9 mouse cellular contexts compared by ENCODE assay signal in the genomic region with DNA sequence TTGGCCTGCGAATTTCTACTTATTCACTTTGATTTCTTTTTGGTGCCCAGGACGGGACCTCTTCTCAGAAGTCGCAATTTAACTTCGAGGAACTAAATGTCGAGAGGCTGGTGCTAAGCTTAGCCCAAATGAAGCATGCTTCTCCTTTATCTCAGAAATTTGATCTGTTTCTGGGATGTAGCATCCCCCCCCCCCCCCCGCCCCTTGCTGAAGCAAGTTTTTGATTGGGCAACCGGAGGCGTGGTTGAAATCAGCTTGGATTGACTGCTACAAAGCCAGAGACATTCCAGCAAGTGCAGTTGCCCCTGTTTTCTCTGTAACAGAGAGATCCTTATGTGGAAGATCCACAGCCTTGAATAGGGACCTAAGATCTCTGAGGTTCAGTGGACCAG. TPM values are rescaled to one million over a fixed set of nuclear protein-coding genes. Genes with fewer than 3 reads are reported as not detected.
A peak's percentile ranks its signal among the peaks of the same experiment; 100 is the strongest.
DNase-seq lines count a peak whose midpoint lies in the region; ATAC-seq and TF ChIP-seq lines count a peak whose summit lies in the region.
"Had no signal": no experiment of that assay in that cellular context is flagged by ENCODE, and none has a peak within 500 bp of the region (broad histone marks: within the 10 kb centered on the region; RNA-seq: fewer than 3 reads in every experiment).

No protein-coding gene starts in this region.

- no peaks in the 10 kb centered on the region for H3K27me3 ChIP-seq in testis, adult 2 months (ENCODE audit: control insufficient read depth, insufficient read depth, low read length)
- H3K27me3 ChIP-seq in forebrain, embryonic 16.5 days (replicated peaks; ENCODE audit: control insufficient read depth, insufficient read depth, low read length) = no peaks in the 10 kb centered on the region
- no peaks in the 10 kb centered on the region for H3K27me3 ChIP-seq in liver, postnatal 0 days (ENCODE audit: insufficient read depth, low read length)

- H3K4me3 ChIP-seq in testis, adult 2 months (ENCODE audit: control insufficient read depth, low read depth, low read length) = peak overlapping the region; percentile 48
- no peak overlapping the region for H3K4me3 ChIP-seq in forebrain, embryonic 16.5 days (replicated peaks; ENCODE audit: low read length)
- H3K4me3 ChIP-seq in liver, postnatal 0 days (ENCODE audit: low read depth, low read length) = no peak overlapping the region
- H3K4me3 ChIP-seq: myocyte had no signal

- no peak for TF ChIP-seq CTCF in testis, adult 2 months (IDR thresholded peaks at IDR 0.05; ENCODE audit: control insufficient read depth, insufficient read depth, insufficient replicate concordance, low read depth, low read length)
- no peak for TF ChIP-seq CTCF in liver, postnatal 0 days (IDR thresholded peaks at IDR 0.05; ENCODE audit: low read depth)

- no peaks in the 10 kb centered on the region for H3K36me3 ChIP-seq in testis, adult 2 months (ENCODE audit: control insufficient read depth, insufficient read depth, low read length)
- H3K36me3 ChIP-seq in forebrain, embryonic 16.5 days (ENCODE audit: control insufficient read depth, insufficient read depth) = peaks cover 27% of the 10 kb centered on the region
- peaks cover 28% of the 10 kb centered on the region for H3K36me3 ChIP-seq in liver, postnatal 0 days (replicated peaks; ENCODE audit: insufficient read depth, low read length)

- no peak for DNase-seq in testis, postnatal 14 days (ENCODE audit: low spot score)
- DNase-seq in liver, postnatal 0 days = no peak
- peak; percentile 28 for DNase-seq in yolk sac, embryonic 10.5 days (ENCODE audit: low spot score)
- no peak for DNase-seq in layer of hippocampus, postnatal 36 days
- no peak for DNase-seq in cerebellum, adult 11-12 months

- no peak overlapping the region for H3K9ac ChIP-seq in forebrain, embryonic 16.5 days (replicated peaks; ENCODE audit: low read depth, low read length)
- no peak overlapping the region for H3K9ac ChIP-seq in liver, postnatal 0 days (replicated peaks)

- no peak for TF ChIP-seq POLR2A in testis, adult 2 months (IDR thresholded peaks at IDR 0.05; ENCODE audit: control insufficient read depth, low read depth, low read length)

- no peaks in the 10 kb centered on the region for H3K9me3 ChIP-seq in forebrain, embryonic 16.5 days (ENCODE audit: control insufficient read depth, low read length)
- H3K9me3 ChIP-seq in liver, postnatal 0 days (ENCODE audit: low read length) = no peaks in the 10 kb centered on the region

- peak overlapping the region; percentile 29; the same call in 1 of the 2 replicates for H3K4me2 ChIP-seq in forebrain, embryonic 16.5 days (ENCODE audit: low read length)
- peak overlapping the region; percentile 13; the same call in 1 of the 2 replicates for H3K4me2 ChIP-seq in liver, postnatal 0 days (ENCODE audit: low read depth, low read length)

- no peak for ATAC-seq in forebrain, embryonic 16.5 days
- ATAC-seq in liver, postnatal 0 days = no peak

- no peaks in the 10 kb centered on the region for H3K4me1 ChIP-seq in testis, adult 2 months (ENCODE audit: control insufficient read depth, insufficient read depth, low read length)
- no peaks in the 10 kb centered on the region for H3K4me1 ChIP-seq in forebrain, embryonic 16.5 days (replicated peaks; ENCODE audit: control insufficient read depth, insufficient read depth, low read length)
- H3K4me1 ChIP-seq in liver, postnatal 0 days (ENCODE audit: insufficient read depth) = no peaks in the 10 kb centered on the region

- H3K27ac ChIP-seq in testis, adult 2 months (ENCODE audit: control insufficient read depth, insufficient read depth, low read depth, low read length) = no peak overlapping the region
- H3K27ac ChIP-seq in forebrain, embryonic 16.5 days (ENCODE audit: low read length) = no peak overlapping the region
- H3K27ac ChIP-seq in liver, postnatal 0 days (ENCODE audit: low read depth) = no peak overlapping the region

- WGBS in forebrain, embryonic 16.5 days = 31% methylated on average over 8 of the region's 8 CpGs
- WGBS in liver, postnatal 0 days (ENCODE audit: insufficient replicate concordance) = 65% methylated on average over 8 of the region's 8 CpGs

- no peak for TF ChIP-seq EP300 in liver, postnatal 0 days (IDR thresholded peaks at IDR 0.05; ENCODE audit: low read depth)

RNA-seq across cellular contexts. Expression of gene Cutc, which starts 22.8 kb away (rescaled TPM):
- 20.8 and 26.1 TPM in 2 replicates for polyA plus RNA-seq in testis, adult 2 months (2012; rRNA removed)
- polyA plus RNA-seq in forebrain, embryonic 16.5 days (2015; fragmentation: Nextera tagmentation; extraction: Ambion mirVana) = 6.5 and 7.8 TPM in 2 replicates
- 17.1 and 17.6 TPM in 2 replicates for polyA plus RNA-seq in liver, postnatal 0 days (2015; fragmentation: Nextera tagmentation; extraction: Ambion mirVana)
- 1 to 10 TPM; 4.6 to 8.8 TPM for total RNA-seq in layer of hippocampus, postnatal 36 days (2021)

RNA-seq across cellular contexts. Expression of gene Cox15, which starts 22.8 kb away (rescaled TPM):
- 4.0 and 5.5 TPM in 2 replicates for polyA plus RNA-seq in testis, adult 2 months (2012; rRNA removed)
- polyA plus RNA-seq in forebrain, embryonic 16.5 days (2015; fragmentation: Nextera tagmentation; extraction: Ambion mirVana) = 10.4 and 11.8 TPM in 2 replicates
- 3.4 and 3.5 TPM in 2 replicates for polyA plus RNA-seq in liver, postnatal 0 days (2015; fragmentation: Nextera tagmentation; extraction: Ambion mirVana)
- 10 to 100 TPM; 15.1 to 17.9 TPM for total RNA-seq in layer of hippocampus, postnatal 36 days (2021)

RNA-seq across cellular contexts. Expression of gene Entpd7, which starts 40.6 kb away (rescaled TPM):
- 1.5 and 1.6 TPM in 2 replicates for polyA plus RNA-seq in testis, adult 2 months (2012; rRNA removed)
- polyA plus RNA-seq in forebrain, embryonic 16.5 days (2015; fragmentation: Nextera tagmentation; extraction: Ambion mirVana) = 8.9 and 9.6 TPM in 2 replicates
- polyA plus RNA-seq in liver, postnatal 0 days (2015; fragmentation: Nextera tagmentation; extraction: Ambion mirVana) = 1.9 TPM in 2 replicates
- 10 to 100 TPM; 20.1 to 21.6 TPM for total RNA-seq in layer of hippocampus, postnatal 36 days (2021)

RNA-seq across cellular contexts. Expression of gene Abcc2, which starts 52.0 kb away (rescaled TPM):
- polyA plus RNA-seq in testis, adult 2 months (2012; rRNA removed) = 0.17 and 0.33 TPM in 2 replicates
- not detected in 2 replicates for polyA plus RNA-seq in forebrain, embryonic 16.5 days (2015; fragmentation: Nextera tagmentation; extraction: Ambion mirVana)
- 37.7 and 38.3 TPM in 2 replicates for polyA plus RNA-seq in liver, postnatal 0 days (2015; fragmentation: Nextera tagmentation; extraction: Ambion mirVana)
- total RNA-seq in layer of hippocampus, postnatal 36 days (2021) = not detected
- total RNA-seq: heart, postnatal 10 days had no signal
- polyA plus RNA-seq: myocyte had no signal

RNA-seq across cellular contexts. Expression of gene Slc25a28, which starts 55.4 kb away (rescaled TPM):
- 101 and 103 TPM in 2 replicates for polyA plus RNA-seq in testis, adult 2 months (2012; rRNA removed)
- 15.6 and 16.4 TPM in 2 replicates for polyA plus RNA-seq in forebrain, embryonic 16.5 days (2015; fragmentation: Nextera tagmentation; extraction: Ambion mirVana)
- 4.8 and 6.3 TPM in 2 replicates for polyA plus RNA-seq in liver, postnatal 0 days (2015; fragmentation: Nextera tagmentation; extraction: Ambion mirVana)
- 10 to 100 TPM; 43.3 to 43.6 TPM for total RNA-seq in layer of hippocampus, postnatal 36 days (2021)
